Mouse (Mus musculus): ENCODE data around the gene Pfn3. TPM values are rescaled to one million over a fixed set of nuclear protein-coding genes. Genes with fewer than 3 reads are reported as not detected.

The Pfn3 gene
- not detected in 2 replicates for polyA plus RNA-seq (2015; fragmentation: Nextera tagmentation; extraction: Ambion mirVana)

GRCm38 (mm10) chr13:55414743-55415380, at the start of gene Pfn3:
Gene Pfn3, minus strand, starts transcription at chr13:55415232.
- Histone ChIP-seq H3K4me2 (peak within 1 kb of the TSS; percentile 50), H3K4me3 (replicated peaks) (peak within 1 kb of the TSS; percentile 17; the same call in 1 of the 2 replicates), H3K9ac (peak within 1 kb of the TSS; percentile 36; the same call in 1 of the 2 replicates)

GRCm38 (mm10) chr13:55464027-55464884, 49.2 kb upstream of the Pfn3 start, which contains the start of gene Prr7:
Gene Prr7, plus strand, starts transcription at chr13:55464267.
- H3K4me1 ChIP-seq (replicated peaks), result peaks cover 25% of the 10 kb centered on the region
- DNase-seq (no peak), ATAC-seq (ENCODE audit: low read depth) (no peak)
- WGBS (ENCODE audit: insufficient replicate concordance), result 2% methylated on average over 76 of the region's 84 CpGs
- H3K27me3 ChIP-seq, result peaks cover 71% of the 10 kb centered on the region
- H3K4me2 ChIP-seq, result peak within 1 kb of the TSS; percentile 75
- H3K4me3 ChIP-seq (replicated peaks), result peak within 1 kb of the TSS; percentile 55
- H3K9ac ChIP-seq, result peak within 1 kb of the TSS; percentile 52
- peaks cover 30% of the 10 kb centered on the region for H3K36me3 ChIP-seq
- H3K9me3 ChIP-seq (replicated peaks), result no peaks in the 10 kb centered on the region
- H3K27ac ChIP-seq, result no peak within 1 kb of the TSS; the same call in 1 of the 2 replicates

More at GRCm38 (mm10) chr13:55414743-55415380, at the start of gene Pfn3:
- DNase-seq (no peak), ATAC-seq (ENCODE audit: low read depth) (no peak)
- H3K36me3 ChIP-seq, result no peaks in the 10 kb centered on the region
- no peaks in the 10 kb centered on the region for H3K9me3 ChIP-seq (replicated peaks)
- peaks cover 83% of the 10 kb centered on the region for H3K27me3 ChIP-seq
- peaks cover 21% of the 10 kb centered on the region for H3K4me1 ChIP-seq (replicated peaks)
- H3K27ac ChIP-seq, result no peak within 1 kb of the TSS
- WGBS (ENCODE audit: insufficient replicate concordance), result 14% methylated on average over 41 of the region's 41 CpGs

DNA sequence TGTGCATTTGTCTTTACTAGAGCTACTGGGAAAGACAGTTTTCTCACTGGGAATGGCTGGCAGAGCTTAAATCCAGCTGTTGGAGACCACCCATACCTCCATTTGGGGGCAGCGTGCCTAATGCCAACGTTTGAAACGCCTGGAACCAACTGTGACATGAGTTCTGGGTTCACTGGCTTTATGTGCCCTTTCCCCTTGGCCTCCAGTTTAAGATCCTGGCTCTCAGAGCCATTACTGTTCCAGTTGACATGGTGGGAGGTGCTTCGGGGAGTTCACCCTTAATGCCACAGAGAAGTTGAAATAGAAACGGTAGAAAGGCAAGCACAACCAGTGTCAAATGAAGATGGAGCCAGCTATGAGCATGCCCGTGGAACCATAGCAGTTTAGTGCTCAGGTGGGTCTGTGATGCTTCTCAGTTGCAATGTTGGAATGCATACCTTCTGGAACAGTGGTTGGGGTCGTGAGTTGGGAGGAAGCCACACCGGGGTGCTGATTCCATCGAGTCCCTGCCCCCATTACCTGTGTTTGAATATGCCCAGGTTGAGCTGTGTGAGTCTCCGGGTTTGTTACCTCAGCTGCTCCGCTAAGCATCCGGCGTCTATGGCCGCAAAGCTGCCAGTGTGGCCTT, 48.5 kb upstream of the Pfn3 start:
- WGBS (ENCODE audit: insufficient replicate concordance), result 14% methylated on average over 14 of the region's 14 CpGs
- ATAC-seq (ENCODE audit: low read depth), result no peak
- H3K4me1 ChIP-seq (replicated peaks), result peaks cover 25% of the 10 kb centered on the region
- DNase-seq, result no peak
- peak overlapping the region; percentile 75 for H3K4me2 ChIP-seq
- H3K27me3 ChIP-seq, result peaks cover 63% of the 10 kb centered on the region
- H3K36me3 ChIP-seq, result peaks cover 37% of the 10 kb centered on the region
- no peaks in the 10 kb centered on the region for H3K9me3 ChIP-seq (replicated peaks)
- H3K27ac ChIP-seq, result no peak overlapping the region
- peak overlapping the region; percentile 55 for H3K4me3 ChIP-seq (replicated peaks)
- peak overlapping the region; percentile 52; the same call in 1 of the 2 replicates for H3K9ac ChIP-seq

DNA sequence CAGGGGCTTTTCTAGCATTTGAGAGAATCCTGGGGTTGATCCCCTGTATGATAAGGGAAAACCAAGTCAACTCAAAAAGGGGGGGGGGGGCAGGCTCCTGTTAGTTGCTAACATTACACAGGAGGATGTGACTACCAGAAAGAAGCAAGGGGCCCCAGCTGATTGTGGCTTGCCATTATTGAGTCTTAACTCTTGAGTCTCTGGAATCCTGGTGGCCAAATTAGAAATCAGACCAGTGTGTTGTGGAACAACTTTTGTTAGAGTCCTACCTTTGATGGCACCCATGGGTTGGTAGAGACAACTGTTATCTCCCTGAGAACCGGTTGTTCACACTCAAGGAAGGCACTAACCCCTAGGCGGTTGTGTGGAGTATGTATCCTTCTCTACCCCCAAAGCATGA, 47.9 kb upstream of the Pfn3 start:
- H3K4me2 ChIP-seq, result no peak overlapping the region
- H3K4me3 ChIP-seq (replicated peaks), result no peak overlapping the region
- ATAC-seq (ENCODE audit: low read depth) (no peak), DNase-seq (no peak)
- H3K9ac ChIP-seq, result no peak overlapping the region
- WGBS (ENCODE audit: insufficient replicate concordance), result 40% methylated on average over 2 of the region's 2 CpGs
- H3K27me3 ChIP-seq, result peaks cover 58% of the 10 kb centered on the region
- H3K4me1 ChIP-seq (replicated peaks), result peaks cover 25% of the 10 kb centered on the region
- peaks cover 43% of the 10 kb centered on the region for H3K36me3 ChIP-seq
- H3K27ac ChIP-seq, result no peak overlapping the region
- no peaks in the 10 kb centered on the region for H3K9me3 ChIP-seq (replicated peaks)

DNA sequence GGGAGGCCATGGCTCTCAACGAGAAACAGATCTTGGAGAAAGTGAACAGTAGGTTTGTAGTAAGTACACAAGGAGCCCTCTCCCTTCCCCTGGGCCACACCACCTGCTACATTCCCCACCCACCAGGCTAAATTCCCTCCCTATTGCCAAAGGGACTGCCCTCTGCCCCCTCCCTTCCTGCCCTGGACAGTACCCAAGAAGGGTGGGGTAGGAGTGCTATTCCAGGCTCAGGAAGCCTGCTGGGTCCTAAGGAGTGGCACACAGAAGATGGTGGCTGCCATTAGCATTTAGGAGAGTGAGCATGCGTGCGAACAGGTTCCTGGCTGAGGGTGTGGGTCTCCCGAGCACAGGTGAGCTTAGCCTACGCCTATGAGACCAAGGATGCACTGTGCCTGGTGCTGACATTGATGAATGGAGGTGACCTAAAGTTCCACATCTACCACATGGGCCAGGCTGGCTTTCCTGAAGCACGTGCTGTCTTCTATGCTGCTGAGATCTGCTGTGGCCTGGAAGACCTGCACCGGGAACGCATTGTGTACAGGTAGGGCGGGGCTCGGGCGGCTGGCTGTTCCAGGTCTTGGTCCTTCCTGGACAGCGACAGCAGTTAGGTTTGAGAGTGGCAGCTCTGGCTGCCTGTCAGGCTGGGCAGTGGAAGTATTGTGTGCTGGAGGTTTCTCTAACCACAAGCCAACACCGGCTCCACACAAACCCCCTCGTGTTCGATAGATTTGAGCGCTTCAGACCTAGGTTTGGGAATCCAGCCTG, 36.9 kb upstream of the Pfn3 start:
- peaks cover 38% of the 10 kb centered on the region for H3K4me1 ChIP-seq (replicated peaks)
- H3K9me3 ChIP-seq (replicated peaks), result no peaks in the 10 kb centered on the region
- no peak overlapping the region for H3K9ac ChIP-seq
- no peak overlapping the region for H3K27ac ChIP-seq
- H3K4me2 ChIP-seq, result no peak overlapping the region
- ATAC-seq (ENCODE audit: low read depth) (no peak), DNase-seq (no peak)
- WGBS (ENCODE audit: insufficient replicate concordance), result 90% methylated on average over 16 of the region's 16 CpGs
- H3K36me3 ChIP-seq, result peaks cover 84% of the 10 kb centered on the region
- no peaks in the 10 kb centered on the region for H3K27me3 ChIP-seq
- no peak overlapping the region for H3K4me3 ChIP-seq (replicated peaks)

DNA sequence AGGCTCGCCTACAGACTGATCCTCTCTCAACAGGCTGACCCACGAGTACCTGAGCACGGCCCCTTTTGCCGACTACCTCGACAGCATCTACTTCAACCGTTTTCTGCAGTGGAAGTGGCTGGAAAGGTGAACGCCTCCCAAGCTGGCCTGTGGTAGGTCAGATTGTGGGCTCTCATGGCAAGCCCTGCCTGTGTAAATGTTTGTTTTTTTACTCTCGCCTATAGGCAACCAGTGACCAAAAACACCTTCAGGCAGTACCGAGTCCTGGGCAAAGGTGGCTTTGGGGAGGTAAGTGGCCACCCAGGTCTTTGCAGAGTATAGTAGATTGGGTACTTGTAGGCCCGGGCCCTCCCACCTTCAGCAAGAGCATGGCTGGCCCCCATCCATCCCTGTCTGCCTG, 36.3 kb upstream of the Pfn3 start:
- Histone ChIP-seq H3K27me3 (no peaks in the 10 kb centered on the region), H3K9me3 (replicated peaks) (no peaks in the 10 kb centered on the region), H3K36me3 (peaks cover 80% of the 10 kb centered on the region), H3K4me3 (replicated peaks) (no peak overlapping the region), H3K9ac (no peak overlapping the region), H3K4me1 (replicated peaks) (peaks cover 45% of the 10 kb centered on the region), H3K4me2 (no peak overlapping the region), H3K27ac (no peak overlapping the region)
- WGBS (ENCODE audit: insufficient replicate concordance), result 86% methylated on average over 10 of the region's 10 CpGs
- DNase-seq (no peak), ATAC-seq (ENCODE audit: low read depth) (no peak)

DNA sequence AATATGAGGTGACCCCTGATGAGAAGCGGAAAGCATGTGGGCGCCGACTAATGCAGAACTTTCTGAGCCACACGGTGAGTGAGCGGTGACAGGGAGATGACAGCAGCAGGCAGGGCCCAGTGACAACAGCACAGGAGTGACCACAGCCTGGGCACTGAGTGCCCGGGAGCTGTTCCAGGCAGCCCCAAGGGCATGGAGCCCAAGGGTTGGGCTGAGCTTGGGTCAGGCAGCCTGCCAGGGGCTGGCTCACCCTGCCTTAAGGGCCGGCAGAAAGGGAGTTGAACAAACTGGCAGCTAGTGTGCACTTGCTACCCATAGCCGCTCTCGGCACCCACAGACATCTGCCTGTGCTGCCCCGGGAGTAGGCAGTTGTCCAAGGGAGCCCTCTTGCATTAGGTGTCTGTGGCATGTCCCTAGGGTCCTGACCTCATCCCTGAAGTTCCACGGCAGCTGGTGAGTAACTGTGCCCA, 35.5 kb upstream of the Pfn3 start:
- DNase-seq (no peak), ATAC-seq (ENCODE audit: low read depth) (no peak)
- no peak overlapping the region for H3K27ac ChIP-seq
- no peaks in the 10 kb centered on the region for H3K27me3 ChIP-seq
- no peaks in the 10 kb centered on the region for H3K9me3 ChIP-seq (replicated peaks)
- WGBS (ENCODE audit: insufficient replicate concordance), result 90% methylated on average over 11 of the region's 11 CpGs
- H3K4me1 ChIP-seq (replicated peaks), result peaks cover 53% of the 10 kb centered on the region
- H3K9ac ChIP-seq, result no peak overlapping the region
- peaks cover 72% of the 10 kb centered on the region for H3K36me3 ChIP-seq
- H3K4me3 ChIP-seq (replicated peaks), result no peak overlapping the region
- H3K4me2 ChIP-seq, result no peak overlapping the region

DNA sequence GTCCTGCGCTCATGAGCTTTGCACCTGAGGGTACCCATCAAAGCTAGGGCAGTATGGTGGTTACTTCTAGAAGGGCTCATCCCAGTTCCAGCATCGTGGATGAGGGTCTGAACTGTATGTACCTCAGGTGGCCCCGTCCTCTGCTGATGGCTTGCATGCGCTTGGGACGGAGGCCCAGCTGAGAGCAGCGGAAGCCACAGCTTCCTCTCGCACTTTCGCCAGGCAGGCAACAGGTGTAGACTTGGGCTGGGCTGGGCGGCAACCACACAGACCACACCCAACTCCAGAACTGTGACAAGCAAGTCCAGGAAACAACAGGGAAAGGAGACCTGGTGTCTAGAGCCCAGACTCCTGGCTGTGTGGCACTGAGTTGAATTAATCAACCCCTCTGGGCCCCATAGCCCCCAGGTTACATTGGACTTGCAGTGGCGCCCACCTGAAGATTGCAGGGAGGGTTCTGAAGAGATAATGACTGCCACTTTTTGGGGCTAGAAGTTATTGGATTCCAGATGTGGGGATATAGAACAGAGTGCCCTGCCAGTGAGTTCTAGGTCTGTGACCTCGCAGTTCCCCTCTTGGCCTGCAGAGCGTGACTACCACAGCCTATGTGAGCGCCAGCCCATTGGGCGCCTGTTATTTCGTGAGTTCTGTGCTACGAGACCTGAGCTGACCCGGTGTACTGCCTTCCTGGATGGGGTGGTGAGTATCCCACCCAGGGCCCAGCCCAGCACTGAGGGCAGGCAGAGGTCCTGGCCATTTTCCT, 34.8 kb upstream of the Pfn3 start:
- 75% methylated on average over 17 of the region's 17 CpGs for WGBS (ENCODE audit: insufficient replicate concordance)
- H3K4me2 ChIP-seq, result peak overlapping the region; percentile 13; the same call in 1 of the 2 replicates
- H3K4me1 ChIP-seq (replicated peaks), result peaks cover 54% of the 10 kb centered on the region
- H3K9ac ChIP-seq, result 0 out of 2 replicates have a peak overlapping the region, but pooled peaks have one; percentile 14
- H3K36me3 ChIP-seq, result peaks cover 65% of the 10 kb centered on the region
- peak overlapping the region; percentile 26 for H3K27ac ChIP-seq
- ATAC-seq (ENCODE audit: low read depth) (no peak), DNase-seq (no peak)
- H3K4me3 ChIP-seq (replicated peaks), result no peak overlapping the region
- no peaks in the 10 kb centered on the region for H3K9me3 ChIP-seq (replicated peaks)
- no peaks in the 10 kb centered on the region for H3K27me3 ChIP-seq

DNA sequence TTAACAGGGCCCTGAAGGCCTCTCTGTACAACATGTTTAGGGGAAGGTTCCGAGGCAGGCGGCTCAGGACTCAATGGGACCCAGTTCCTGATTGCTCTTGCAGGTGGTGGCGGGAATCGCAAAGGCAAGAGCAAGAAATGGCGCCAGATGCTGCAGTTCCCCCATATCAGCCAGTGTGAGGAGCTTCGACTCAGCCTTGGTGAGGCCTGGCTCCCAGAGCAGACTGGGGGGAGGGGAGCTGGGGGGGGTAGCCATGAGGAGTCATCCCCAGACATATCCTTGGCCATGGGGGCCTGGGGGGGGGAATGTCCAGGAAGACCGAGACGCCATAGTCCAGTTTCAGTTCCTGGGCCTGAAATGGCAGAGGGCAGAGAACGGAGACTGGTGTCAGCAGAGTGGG, 34.2 kb upstream of the Pfn3 start:
- H3K36me3 ChIP-seq, result peaks cover 59% of the 10 kb centered on the region
- peaks cover 56% of the 10 kb centered on the region for H3K4me1 ChIP-seq (replicated peaks)
- H3K9ac ChIP-seq, result 0 out of 2 replicates have a peak overlapping the region, but pooled peaks have one; percentile 14
- WGBS (ENCODE audit: insufficient replicate concordance), result 82% methylated on average over 9 of the region's 9 CpGs
- ATAC-seq (ENCODE audit: low read depth), result no peak
- no peak overlapping the region for H3K4me3 ChIP-seq (replicated peaks)
- no peaks in the 10 kb centered on the region for H3K9me3 ChIP-seq (replicated peaks)
- peak overlapping the region; percentile 26 for H3K27ac ChIP-seq
- H3K27me3 ChIP-seq, result no peaks in the 10 kb centered on the region
- no peak for DNase-seq
- H3K4me2 ChIP-seq, result no peak overlapping the region

DNA sequence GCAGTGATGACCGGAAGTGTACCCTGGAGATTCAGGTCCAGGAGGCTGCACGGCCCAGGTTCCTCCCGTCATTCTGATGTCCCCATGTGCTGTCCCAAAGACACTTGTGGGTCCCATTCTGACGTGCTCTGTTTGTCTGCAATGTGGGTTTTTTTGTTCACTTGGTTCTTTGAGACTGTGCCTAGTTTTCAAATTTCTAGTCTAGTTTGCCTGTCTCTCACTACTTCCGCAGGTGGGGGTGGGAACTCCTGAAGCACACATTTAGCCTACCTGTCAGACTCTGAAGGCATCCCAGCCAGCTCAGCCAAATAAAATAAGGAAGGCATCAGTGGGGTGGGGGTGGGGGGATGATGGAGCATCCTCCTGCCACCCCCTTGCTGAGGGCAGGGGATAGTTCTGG, 33.1 kb upstream of the Pfn3 start:
- Histone ChIP-seq H3K36me3 (peaks cover 48% of the 10 kb centered on the region), H3K4me3 (replicated peaks) (peak overlapping the region; percentile 84; the same call in 1 of the 2 replicates), H3K27me3 (no peaks in the 10 kb centered on the region), H3K9me3 (replicated peaks) (no peaks in the 10 kb centered on the region), H3K4me1 (replicated peaks) (peaks cover 65% of the 10 kb centered on the region), H3K9ac (peak overlapping the region; percentile 95; the same call in 1 of the 2 replicates), H3K4me2 (peak overlapping the region; percentile 88), H3K27ac (0 out of 2 replicates have a peak overlapping the region, but pooled peaks have one; percentile 97)
- WGBS (ENCODE audit: insufficient replicate concordance), result 88% methylated on average over 5 of the region's 5 CpGs
- no peak for ATAC-seq (ENCODE audit: low read depth)
- no peak for DNase-seq
